Mouse (Mus musculus) embryonic facial prominence, embryonic 14.5 days (tissue): ENCODE measurements around the gene Pde9a. TPM values are rescaled to one million over a fixed set of nuclear protein-coding genes. Genes with fewer than 3 reads are reported as not detected.

Experiments
- ATAC-seq: fragments of 200-750 bp; cut with Nextera tagmentation; 2 replicates; pipeline ENCODE4 v1.8.0; 2017; ENCODE audit warnings: low read depth, moderate number of reproducible peaks, moderate TSS enrichment
- DNase-seq: peaks from one replicate; pipeline ENCODE4 v3.0.0-alpha.2; 2015; ENCODE audit warnings: low spot score
- H3K27ac ChIP-seq: fragments of 300-500 bp; sonication (generic); replicated peaks from 2 replicates; pipeline ENCODE4 v1.5.1; 2014; ENCODE audit warnings: low read depth, mild to moderate bottlenecking, low read length, moderate library complexity
- H3K27me3 ChIP-seq: fragments of 300-500 bp; sonication (generic); replicated peaks from 2 replicates; pipeline ENCODE4 v1.6.1; 2014; ENCODE audit warnings: low read length; ENCODE audit not compliant: control insufficient read depth, insufficient read depth
- H3K36me3 ChIP-seq: fragments of 300-500 bp; sonication (generic); 2 replicates; pipeline ENCODE4 v1.6.1; 2014; ENCODE audit warnings: low read length, mixed read lengths; ENCODE audit not compliant: control insufficient read depth, insufficient read depth
- H3K4me1 ChIP-seq: fragments of 300-500 bp; sonication (generic); 2 replicates; pipeline ENCODE4 v1.6.1; 2014; ENCODE audit warnings: antibody characterized with exemption, low read length; ENCODE audit not compliant: control insufficient read depth, insufficient read depth
- H3K4me2 ChIP-seq: fragments of 300-500 bp; sonication (generic); 2 replicates; pipeline ENCODE4 v1.6.1; 2014; ENCODE audit warnings: low read depth, mild to moderate bottlenecking, low read length, moderate library complexity, mixed read lengths
- H3K4me3 ChIP-seq: fragments of 300-500 bp; sonication (generic); 2 replicates; pipeline ENCODE4 v1.5.1; 2014; ENCODE audit warnings: low read depth, mild to moderate bottlenecking, low read length
- H3K9ac ChIP-seq: fragments of 300-500 bp; sonication (generic); 2 replicates; pipeline ENCODE4 v1.6.1; 2014; ENCODE audit warnings: low read depth, mild to moderate bottlenecking, low read length, moderate library complexity, mixed read lengths
- H3K9me3 ChIP-seq: fragments of 300-500 bp; sonication (generic); 2 replicates; pipeline ENCODE4 v1.6.1; 2016; ENCODE audit warnings: low read length; ENCODE audit not compliant: control insufficient read depth
- WGBS: fragments of 180-500 bp; shearing (Covaris S2); extraction: QIAGEN DNeasy Blood & Tissue Kit; methylation state at CpG from one replicate; pipeline ENCODE4 v1.1.7; 2014; 5-methylcytosine and 5-hydroxymethylcytosine counted together
- polyA plus RNA-seq: library from polyadenylated mRNA; unstranded; fragments of >200 nt; fragmentation: Nextera tagmentation; extraction: Ambion mirVana; gene quantifications from 2 replicates; pipeline ENCODE4 v1.2.1, GENCODE M21; 2014

The Pde9a gene
- polyA plus RNA-seq, 1 experiment from 2014 or later: 14.5 TPM

- ATAC-seq (no peak), DNase-seq (no peak)
- Histone ChIP-seq H3K9ac (no peak overlapping the region), H3K27ac (no peak overlapping the region), H3K36me3 (no peaks in the 10 kb centered on the region), H3K27me3 (no peaks in the 10 kb centered on the region), H3K4me1 (0 out of 2 replicates have a peak, but pooled peaks cover 10% of the 10 kb centered on the region), H3K9me3 (no peaks in the 10 kb centered on the region), H3K4me3 (no peak overlapping the region), H3K4me2 (no peak overlapping the region)
- WGBS: 81% methylated on average over 8 of the region's 8 CpGs
Measured at GRCm38 (mm10) chr17:31442513-31442912, 56.5 kb downstream of the Pde9a start.

- no peak for DNase-seq
- H3K27ac ChIP-seq: no peak overlapping the region
- no peak overlapping the region for H3K4me3 ChIP-seq
- 0 out of 2 replicates have a peak overlapping the region, but pooled peaks have one; percentile 8 for H3K9ac ChIP-seq
- 0 out of 2 replicates have a peak, but pooled peaks cover 10% of the 10 kb centered on the region for H3K4me1 ChIP-seq
- WGBS: 71% methylated on average over 7 of the region's 7 CpGs
- H3K4me2 ChIP-seq: no peak overlapping the region
- ATAC-seq: no peak
- H3K9me3 ChIP-seq: no peaks in the 10 kb centered on the region
- no peaks in the 10 kb centered on the region for H3K36me3 ChIP-seq
- H3K27me3 ChIP-seq: no peaks in the 10 kb centered on the region
Measured at GRCm38 (mm10) chr17:31444251-31444650, 58.2 kb downstream of the Pde9a start.

DNA sequence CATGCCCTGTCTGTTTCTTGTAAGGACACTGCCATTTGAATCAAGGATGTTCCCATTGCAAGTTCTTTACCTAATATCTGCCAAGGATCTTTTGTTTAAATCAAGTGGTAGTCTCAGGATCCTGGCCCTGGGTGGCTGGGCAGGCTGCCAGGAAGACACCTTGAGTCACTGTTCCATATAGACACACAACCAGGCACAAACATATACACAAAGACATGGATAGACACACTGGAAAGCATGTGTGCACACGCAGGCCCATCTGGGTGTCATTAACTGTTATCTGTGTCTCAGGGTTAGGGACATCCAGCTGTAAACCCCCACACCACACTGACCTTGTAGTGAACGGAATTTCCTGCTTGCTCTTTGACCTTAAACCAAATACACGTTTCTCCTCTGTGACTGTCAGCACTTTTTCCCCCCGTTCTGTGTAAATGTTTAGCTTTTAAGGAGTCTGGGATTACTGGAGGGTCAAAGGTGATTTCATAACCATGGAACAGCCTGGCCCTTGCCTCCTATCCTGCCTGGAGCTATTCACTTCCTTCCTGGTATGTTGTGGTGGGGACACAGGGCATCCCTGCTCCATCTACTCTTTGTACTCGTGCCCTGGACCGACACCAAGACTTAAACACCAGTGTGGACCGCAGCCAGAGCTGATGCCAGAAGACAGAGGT, 59.2 kb downstream of the Pde9a start:
- Histone ChIP-seq H3K27ac (no peak overlapping the region), H3K36me3 (no peaks in the 10 kb centered on the region), H3K4me3 (no peak overlapping the region), H3K9me3 (no peaks in the 10 kb centered on the region), H3K9ac (no peak overlapping the region), H3K4me1 (0 out of 2 replicates have a peak, but pooled peaks cover 10% of the 10 kb centered on the region), H3K4me2 (no peak overlapping the region), H3K27me3 (no peaks in the 10 kb centered on the region)
- 23% methylated on average over 7 of the region's 7 CpGs for WGBS
- DNase-seq: no peak
- no peak for ATAC-seq

DNA sequence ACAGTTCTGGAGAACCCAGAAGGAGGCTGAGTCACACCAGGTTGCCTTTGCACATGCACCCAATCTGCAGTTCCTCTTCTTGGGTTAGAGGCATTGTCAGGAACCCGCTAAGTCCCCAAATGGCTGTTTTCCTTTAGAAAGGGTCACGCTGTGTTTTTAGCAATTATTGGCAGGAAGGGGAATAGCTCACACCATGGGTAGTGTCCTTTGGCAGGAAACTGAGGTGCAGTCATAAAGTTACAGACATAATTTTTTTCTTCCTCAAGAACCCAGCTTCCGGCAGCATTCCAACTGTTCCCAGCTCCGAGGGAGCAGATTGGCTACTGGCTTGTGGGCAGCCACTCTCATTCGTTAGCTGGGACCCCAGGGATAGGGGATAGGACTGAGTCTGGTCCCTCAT, 61.8 kb downstream of the Pde9a start:
- Histone ChIP-seq H3K4me2 (no peak overlapping the region), H3K36me3 (no peaks in the 10 kb centered on the region), H3K27me3 (no peaks in the 10 kb centered on the region), H3K27ac (no peak overlapping the region), H3K4me3 (no peak overlapping the region), H3K9me3 (no peaks in the 10 kb centered on the region), H3K4me1 (peaks cover 15% of the 10 kb centered on the region; the same call in 1 of the 2 replicates), H3K9ac (no peak overlapping the region)
- no peak for DNase-seq
- 71% methylated on average over 5 of the region's 5 CpGs for WGBS
- no peak for ATAC-seq

DNA sequence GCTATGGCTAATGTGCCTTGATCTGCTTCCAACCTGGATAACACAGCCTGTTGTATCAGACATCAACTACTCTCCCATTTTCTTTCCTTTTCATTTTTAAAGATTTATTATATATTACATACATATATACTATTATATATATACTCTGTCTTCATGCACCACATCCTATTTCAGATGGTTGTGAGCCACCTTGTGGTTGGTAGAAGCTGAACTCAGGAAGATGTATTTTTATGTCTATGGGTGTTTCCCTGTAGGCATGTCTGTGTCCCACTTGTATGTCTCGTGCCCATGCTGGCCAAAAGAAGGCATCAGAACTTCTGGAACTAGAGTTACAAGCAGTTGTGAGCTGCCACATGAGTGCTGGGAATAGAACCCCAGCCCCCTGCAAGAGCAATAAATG, 62.5 kb downstream of the Pde9a start:
- no peak for DNase-seq
- Histone ChIP-seq H3K27me3 (no peaks in the 10 kb centered on the region), H3K9me3 (no peaks in the 10 kb centered on the region), H3K9ac (no peak overlapping the region), H3K4me1 (peaks cover 15% of the 10 kb centered on the region; the same call in 1 of the 2 replicates), H3K27ac (no peak overlapping the region), H3K4me3 (no peak overlapping the region), H3K4me2 (no peak overlapping the region), H3K36me3 (no peaks in the 10 kb centered on the region)
- 69% methylated on average over 1 of the region's 1 CpGs for WGBS
- ATAC-seq: no peak

DNA sequence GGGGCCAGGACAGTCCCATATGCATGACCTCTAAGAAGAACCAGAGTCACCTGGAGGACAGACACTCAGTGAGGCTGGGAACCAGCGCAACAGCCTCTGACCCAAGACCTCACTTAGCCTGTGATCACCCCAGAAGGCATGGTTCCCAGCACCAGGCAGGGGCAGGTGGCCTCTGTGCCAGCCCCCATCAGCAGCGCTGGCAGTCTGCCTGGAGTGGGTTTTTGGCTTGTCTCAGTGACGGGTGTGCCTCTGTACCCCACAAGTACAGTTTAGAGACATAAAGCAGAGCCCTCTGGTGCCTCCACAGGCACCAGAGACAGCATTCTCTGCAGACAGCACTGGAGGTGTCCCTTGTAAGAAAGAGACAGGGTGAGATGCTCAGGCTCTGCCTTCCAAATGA, 64.2 kb downstream of the Pde9a start:
- Histone ChIP-seq H3K9me3 (no peaks in the 10 kb centered on the region), H3K36me3 (no peaks in the 10 kb centered on the region), H3K4me2 (no peak overlapping the region), H3K9ac (no peak overlapping the region), H3K27ac (no peak overlapping the region), H3K4me1 (peaks cover 8% of the 10 kb centered on the region; the same call in 1 of the 2 replicates), H3K27me3 (no peaks in the 10 kb centered on the region), H3K4me3 (no peak overlapping the region)
- ATAC-seq: no peak
- DNase-seq: no peak
- WGBS: 86% methylated on average over 3 of the region's 3 CpGs

DNA sequence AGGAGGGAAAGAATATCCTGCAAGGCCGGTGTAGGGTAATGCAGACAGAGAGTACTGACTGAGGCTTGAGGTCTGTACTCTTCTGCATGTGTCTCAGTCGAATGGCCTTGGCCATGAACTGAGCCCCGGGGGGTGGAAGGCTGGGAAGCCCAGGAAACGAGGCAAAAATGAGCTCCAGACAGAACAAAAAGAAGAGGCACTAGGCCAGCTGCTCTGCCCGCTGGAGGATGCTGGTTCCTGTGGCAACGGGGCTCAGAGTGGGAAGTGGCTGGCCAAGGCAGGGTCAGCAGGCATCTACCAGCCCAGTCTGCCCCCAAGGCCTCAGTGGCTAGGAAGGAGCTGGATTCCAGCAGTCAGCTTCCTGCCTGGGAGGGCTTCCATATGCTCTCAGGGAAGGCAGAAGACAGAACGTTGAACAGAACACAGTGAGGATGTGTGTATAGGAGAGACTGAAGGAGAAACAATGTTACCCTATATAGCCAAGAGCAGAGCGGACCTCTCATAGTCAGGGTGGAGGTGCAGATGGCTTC, 65.2 kb downstream of the Pde9a start:
- Histone ChIP-seq H3K27ac (peak overlapping the region; percentile 50), H3K4me2 (no peak overlapping the region), H3K4me3 (no peak overlapping the region), H3K27me3 (no peaks in the 10 kb centered on the region), H3K36me3 (no peaks in the 10 kb centered on the region), H3K4me1 (peaks cover 5% of the 10 kb centered on the region; the same call in 1 of the 2 replicates), H3K9me3 (no peaks in the 10 kb centered on the region), H3K9ac (no peak overlapping the region)
- no peak for DNase-seq
- ATAC-seq: no peak; the same call in 1 of the 2 replicates
- 34% methylated on average over 8 of the region's 8 CpGs for WGBS

DNA sequence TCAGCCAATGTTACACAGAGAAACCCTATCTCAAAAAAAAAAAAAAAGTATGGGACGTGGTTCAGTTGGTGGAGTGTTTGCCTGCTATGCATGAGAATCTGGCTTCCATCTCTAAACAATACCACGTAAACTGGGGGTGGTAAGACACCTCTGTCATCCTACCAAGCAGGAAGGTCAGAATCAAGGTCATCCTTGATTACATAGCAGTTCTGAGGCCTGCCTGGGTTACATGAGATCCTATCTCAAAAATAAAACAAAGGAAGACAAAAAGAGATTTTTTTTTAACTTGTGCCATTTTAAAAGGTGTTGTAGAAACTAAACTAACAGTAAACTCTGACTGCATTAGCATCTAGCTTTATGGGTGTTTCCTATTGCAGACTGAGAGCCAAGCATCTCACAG, 66.8 kb downstream of the Pde9a start:
- peaks cover 5% of the 10 kb centered on the region; the same call in 1 of the 2 replicates for H3K4me1 ChIP-seq
- H3K9ac ChIP-seq: no peak overlapping the region
- no peak overlapping the region for H3K27ac ChIP-seq
- no peaks in the 10 kb centered on the region for H3K9me3 ChIP-seq
- no peaks in the 10 kb centered on the region for H3K36me3 ChIP-seq
- DNase-seq: no peak
- no peak for ATAC-seq
- WGBS: 70% methylated on average over 2 of the region's 2 CpGs
- no peaks in the 10 kb centered on the region for H3K27me3 ChIP-seq
- H3K4me3 ChIP-seq: no peak overlapping the region
- no peak overlapping the region for H3K4me2 ChIP-seq

DNA sequence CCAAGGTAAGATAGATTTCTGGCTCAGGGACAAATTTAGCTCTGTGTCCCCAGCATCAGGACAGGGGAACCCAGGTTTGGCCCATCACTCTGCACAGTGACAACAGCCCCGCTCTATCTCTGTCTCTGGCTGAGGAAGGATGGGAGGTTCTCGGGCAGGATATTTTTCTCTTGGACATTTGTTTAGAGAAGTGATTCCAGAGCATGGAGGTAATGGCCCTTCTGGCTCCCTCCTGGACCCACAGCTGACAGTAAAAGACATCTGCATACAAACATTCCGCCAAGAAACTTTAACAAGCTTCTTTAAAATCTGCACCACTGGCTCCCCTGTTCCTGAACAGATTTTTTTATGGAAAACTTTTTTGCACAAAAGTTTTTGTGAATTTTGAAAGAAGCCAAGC, 67.5 kb downstream of the Pde9a start:
- H3K9me3 ChIP-seq: no peaks in the 10 kb centered on the region
- 69% methylated on average over 3 of the region's 3 CpGs for WGBS
- ATAC-seq (no peak), DNase-seq (no peak)
- no peak overlapping the region for H3K4me2 ChIP-seq
- no peak overlapping the region for H3K27ac ChIP-seq
- no peak overlapping the region for H3K4me3 ChIP-seq
- no peaks in the 10 kb centered on the region for H3K27me3 ChIP-seq
- H3K36me3 ChIP-seq: no peaks in the 10 kb centered on the region
- H3K4me1 ChIP-seq: peaks cover 5% of the 10 kb centered on the region; the same call in 1 of the 2 replicates
- H3K9ac ChIP-seq: no peak overlapping the region
